Mouse (Mus musculus) forebrain, postnatal 0 days (tissue): ENCODE measurements around the gene Crnkl1. TPM values are rescaled to one million over a fixed set of nuclear protein-coding genes. Genes with fewer than 3 reads are reported as not detected.

Source experiments
- ATAC-seq: fragments of 200-750 bp; cut with Nextera tagmentation; 2 replicates; pipeline ENCODE4 v1.8.0; 2017; ENCODE audit warnings: mild to moderate bottlenecking, moderate library complexity
- DNase-seq: peaks from one replicate; pipeline ENCODE4 v3.0.0-alpha.2; 2015
- H3K27ac ChIP-seq: fragments of 300-500 bp; sonication (generic); 2 replicates; pipeline ENCODE4 v1.5.1; 2014; ENCODE audit warnings: low read depth, mild to moderate bottlenecking, antibody characterized with exemption, low read length, moderate library complexity, mixed read lengths
- H3K27me3 ChIP-seq: fragments of 300-500 bp; sonication (generic); 2 replicates; pipeline ENCODE4 v1.6.1; 2014; ENCODE audit warnings: mild to moderate bottlenecking, low read length, mixed read lengths; ENCODE audit not compliant: insufficient read depth
- H3K36me3 ChIP-seq: fragments of 300-500 bp; sonication (generic); 2 replicates; pipeline ENCODE4 v1.6.1; 2014; ENCODE audit warnings: mild to moderate bottlenecking, moderate library complexity; ENCODE audit not compliant: insufficient read depth
- H3K4me1 ChIP-seq: fragments of 300-500 bp; sonication (generic); 2 replicates; pipeline ENCODE4 v1.6.1; 2014; ENCODE audit warnings: antibody characterized with exemption; ENCODE audit not compliant: insufficient read depth
- H3K4me2 ChIP-seq: fragments of 300-500 bp; sonication (generic); 2 replicates; pipeline ENCODE4 v1.6.1; 2014; ENCODE audit warnings: low read depth, mild to moderate bottlenecking, moderate library complexity
- H3K4me3 ChIP-seq: fragments of 300-500 bp; sonication (generic); 2 replicates; pipeline ENCODE4 v1.5.1; 2014; ENCODE audit warnings: low read depth, low read length, mixed read lengths
- H3K9ac ChIP-seq: fragments of 300-500 bp; sonication (generic); 2 replicates; pipeline ENCODE4 v1.6.1; 2014; ENCODE audit warnings: mild to moderate bottlenecking
- H3K9me3 ChIP-seq: fragments of 300-500 bp; sonication (generic); 2 replicates; pipeline ENCODE4 v1.6.1; 2016; ENCODE audit warnings: low read length
- CTCF ChIP-seq: sonication (generic); IDR thresholded peaks from 2 replicates; pipeline ENCODE4 v1.5.1; 2016; ENCODE audit warnings: antibody characterized with exemption, control low read depth, low read depth
- WGBS: fragments of 180-500 bp; shearing (Covaris S2); extraction: QIAGEN DNeasy Blood & Tissue Kit; methylation state at CpG from one replicate; pipeline ENCODE4 v1.1.7; 2014; 5-methylcytosine and 5-hydroxymethylcytosine counted together
- microRNA-seq, 2 experiments: library from miRNA; unstranded; fragments of <30 nt; microRNA quantifications; one replicate each; pipeline ENCODE4; 2016
- polyA plus RNA-seq: library from polyadenylated mRNA; unstranded; fragments of >200 nt; fragmentation: Nextera tagmentation; extraction: Ambion mirVana; gene quantifications from 2 replicates; pipeline ENCODE4 v1.2.1, GENCODE M21; 2015
- total RNA-seq: library from RNA; depleted of rRNA; stranded (reverse); fragments of >200 nt; gene quantifications from 2 replicates; pipeline ENCODE4 v1.2.3, GENCODE M21; 2014; rRNA removed

Gene Crnkl1
- total and polyA plus RNA-seq, 2 experiments from 2014 or later: 15.5 to 24.5 TPM

GRCm38 (mm10) chr2:145874879-145875482 lies 59.8 kb downstream of the Crnkl1 start:
- WGBS: 77% methylated on average over 3 of the region's 3 CpGs
- no peaks in the 10 kb centered on the region for H3K4me1 ChIP-seq
- H3K9ac ChIP-seq: no peak overlapping the region
- peaks cover 9% of the 10 kb centered on the region; the same call in 1 of the 2 replicates for H3K36me3 ChIP-seq
- H3K27ac ChIP-seq: no peak overlapping the region
- TF ChIP-seq CTCF: no peak
- H3K9me3 ChIP-seq: no peaks in the 10 kb centered on the region
- ATAC-seq (no peak), DNase-seq (no peak)
- no peak overlapping the region for H3K4me3 ChIP-seq
- no peaks in the 10 kb centered on the region for H3K27me3 ChIP-seq
- H3K4me2 ChIP-seq: no peak overlapping the region

- Histone ChIP-seq H3K36me3 (peaks cover 7% of the 10 kb centered on the region; the same call in 1 of the 2 replicates), H3K4me3 (no peak overlapping the region), H3K9ac (no peak overlapping the region), H3K4me2 (no peak overlapping the region), H3K27ac (no peak overlapping the region), H3K27me3 (no peaks in the 10 kb centered on the region), H3K4me1 (no peaks in the 10 kb centered on the region), H3K9me3 (no peaks in the 10 kb centered on the region)
- WGBS: 63% methylated on average over 1 of the region's 1 CpGs
- no peak for TF ChIP-seq CTCF
- ATAC-seq (no peak), DNase-seq (no peak)
These were observed 60.9 kb downstream of the Crnkl1 start for GRCm38 (mm10) chr2:145873953-145874352.

GRCm38 (mm10) chr2:145872099-145872498 lies 62.7 kb downstream of the Crnkl1 start:
- no peak for TF ChIP-seq CTCF
- no peak overlapping the region for H3K27ac ChIP-seq
- H3K4me3 ChIP-seq: no peak overlapping the region
- H3K36me3 ChIP-seq: no peaks in the 10 kb centered on the region
- ATAC-seq (no peak), DNase-seq (no peak)
- 100% methylated on average over 1 of the region's 1 CpGs for WGBS
- no peak overlapping the region for H3K4me2 ChIP-seq
- no peaks in the 10 kb centered on the region for H3K4me1 ChIP-seq
- H3K9me3 ChIP-seq: no peaks in the 10 kb centered on the region
- H3K27me3 ChIP-seq: no peaks in the 10 kb centered on the region
- H3K9ac ChIP-seq: no peak overlapping the region

GRCm38 (mm10) chr2:145871308-145871707 lies 63.5 kb downstream of the Crnkl1 start:
- H3K9me3 ChIP-seq: no peaks in the 10 kb centered on the region
- DNase-seq (no peak), ATAC-seq (no peak)
- no peaks in the 10 kb centered on the region for H3K36me3 ChIP-seq
- no peaks in the 10 kb centered on the region for H3K27me3 ChIP-seq
- no peak overlapping the region for H3K27ac ChIP-seq
- no peak overlapping the region for H3K4me2 ChIP-seq
- no peak overlapping the region for H3K9ac ChIP-seq
- H3K4me3 ChIP-seq: no peak overlapping the region
- WGBS: 66% methylated on average over 4 of the region's 4 CpGs
- no peaks in the 10 kb centered on the region for H3K4me1 ChIP-seq
- no peak for TF ChIP-seq CTCF

Small RNAs within 50 kb of the gene (microRNA-seq; reads per million reads assigned to microRNA genes)
- 0 reads per million in 2 experiments for gene Gm25026

Other genes starting within 250 kb of the Crnkl1 start
- 124 and 145 TPM in 2 replicates for gene Naa20, start 32.9 kb downstream of the Crnkl1 start, total RNA-seq
- 152 and 176 TPM in 2 replicates for gene Naa20, start 32.9 kb downstream of the Crnkl1 start, polyA plus RNA-seq
- 2.5 and 7.4 TPM in 2 replicates for gene Cfap61, start 230 bp downstream of the Crnkl1 start, total RNA-seq
- 2.3 and 3.9 TPM in 2 replicates for gene Cfap61, start 230 bp downstream of the Crnkl1 start, polyA plus RNA-seq